Mouse (Mus musculus): ENCODE results near the gene Tmem170. TPM values are rescaled to one million over a fixed set of nuclear protein-coding genes. Genes with fewer than 3 reads are reported as not detected.

Gene Tmem170
- 1 to 10 TPM; 3.6 to 4.3 TPM for total RNA-seq (2023)

GRCm38 (mm10) chr8:111876355-111876948 is at the start of gene Tmem170:
TSS of gene Tmem170 (minus strand) at chr8:111876750.

GRCm38 (mm10) chr8:111909621-111910450 is 33.3 kb upstream of the Tmem170 start, which contains the start of gene Chst5:
TSS of gene Chst5 (minus strand) at chr8:111910447.

GRCm38 (mm10) chr8:111853861-111854501 is 22.6 kb downstream of the Tmem170 start, which contains the start of gene Cfdp1:
TSS of gene Cfdp1 (minus strand) at chr8:111854291.

Other genes starting within 250 kb of the Tmem170 start
- gene Ldhd, start 246.4 kb downstream of the Tmem170 start, total RNA-seq (2023) = under 1 TPM in 1 of 2 experiments, not detected in 1; 0.13 TPM
- 1 to 10 TPM; 2.9 to 3.1 TPM for gene Zfp1, start 233.3 kb downstream of the Tmem170 start, total RNA-seq (2023)
- under 1 TPM in 1 of 2 experiments, not detected in 1; 0.44 TPM for gene Ctrb1, start 185.7 kb downstream of the Tmem170 start, total RNA-seq (2023)
- under 1 TPM in 1 of 2 experiments, not detected in 1; 0.20 TPM for gene Bcar1, start 132.9 kb downstream of the Tmem170 start, total RNA-seq (2023)
- gene Cfdp1, start 22.5 kb downstream of the Tmem170 start, total RNA-seq (2023) = 10 to 100 TPM; 19.0 to 22.6 TPM
- gene Chst5, start 33.7 kb upstream of the Tmem170 start, total RNA-seq (2023) = not detected
- under 1 TPM; 0.15 to 0.42 TPM for gene Tmem231, start 57.1 kb upstream of the Tmem170 start, total RNA-seq (2023)
- 10 to 100 TPM; 88.9 to 93.3 TPM for gene Gabarapl2, start 64.0 kb upstream of the Tmem170 start, total RNA-seq (2023)
- gene Adat1, start 115.6 kb upstream of the Tmem170 start, total RNA-seq (2023) = under 1 TPM; 0.66 to 0.82 TPM
- 10 to 100 TPM; 44.2 to 44.4 TPM for gene Kars, start 134.6 kb upstream of the Tmem170 start, total RNA-seq (2023)
- 1 to 10 TPM; 6.6 to 8.1 TPM for gene Terf2ip, start 134.6 kb upstream of the Tmem170 start, total RNA-seq (2023)
- gene Gm6793, start 138.3 kb upstream of the Tmem170 start, total RNA-seq (2023) = not detected

Measured in neutrophil, adult 59 days (primary cell).